Mouse (Mus musculus) embryonic facial prominence, embryonic 14.5 days (tissue): ENCODE data around the gene Gabbr1. TPM values are rescaled to one million over a fixed set of nuclear protein-coding genes. Genes with fewer than 3 reads are reported as not detected.
A peak's percentile ranks its signal among the peaks of the same experiment; 100 is the strongest.

Experiments used
- ATAC-seq: fragments of 200-750 bp; cut with Nextera tagmentation; 2 replicates; pipeline ENCODE4 v1.8.0; 2017; ENCODE audit warnings: low read depth, moderate number of reproducible peaks, moderate TSS enrichment
- DNase-seq: peaks from one replicate; pipeline ENCODE4 v3.0.0-alpha.2; 2015; ENCODE audit warnings: low spot score
- H3K27ac ChIP-seq: fragments of 300-500 bp; sonication (generic); replicated peaks from 2 replicates; pipeline ENCODE4 v1.5.1; 2014; ENCODE audit warnings: low read depth, mild to moderate bottlenecking, low read length, moderate library complexity
- H3K27me3 ChIP-seq: fragments of 300-500 bp; sonication (generic); replicated peaks from 2 replicates; pipeline ENCODE4 v1.6.1; 2014; ENCODE audit warnings: low read length; ENCODE audit not compliant: control insufficient read depth, insufficient read depth
- H3K36me3 ChIP-seq: fragments of 300-500 bp; sonication (generic); 2 replicates; pipeline ENCODE4 v1.6.1; 2014; ENCODE audit warnings: low read length, mixed read lengths; ENCODE audit not compliant: control insufficient read depth, insufficient read depth
- H3K4me1 ChIP-seq: fragments of 300-500 bp; sonication (generic); 2 replicates; pipeline ENCODE4 v1.6.1; 2014; ENCODE audit warnings: antibody characterized with exemption, low read length; ENCODE audit not compliant: control insufficient read depth, insufficient read depth
- H3K4me2 ChIP-seq: fragments of 300-500 bp; sonication (generic); 2 replicates; pipeline ENCODE4 v1.6.1; 2014; ENCODE audit warnings: low read depth, mild to moderate bottlenecking, low read length, moderate library complexity, mixed read lengths
- H3K4me3 ChIP-seq: fragments of 300-500 bp; sonication (generic); 2 replicates; pipeline ENCODE4 v1.5.1; 2014; ENCODE audit warnings: low read depth, mild to moderate bottlenecking, low read length
- H3K9ac ChIP-seq: fragments of 300-500 bp; sonication (generic); 2 replicates; pipeline ENCODE4 v1.6.1; 2014; ENCODE audit warnings: low read depth, mild to moderate bottlenecking, low read length, moderate library complexity, mixed read lengths
- H3K9me3 ChIP-seq: fragments of 300-500 bp; sonication (generic); 2 replicates; pipeline ENCODE4 v1.6.1; 2016; ENCODE audit warnings: low read length; ENCODE audit not compliant: control insufficient read depth
- WGBS: fragments of 180-500 bp; shearing (Covaris S2); extraction: QIAGEN DNeasy Blood & Tissue Kit; methylation state at CpG from one replicate; pipeline ENCODE4 v1.1.7; 2014; 5-methylcytosine and 5-hydroxymethylcytosine counted together
- polyA plus RNA-seq: library from polyadenylated mRNA; unstranded; fragments of >200 nt; fragmentation: Nextera tagmentation; extraction: Ambion mirVana; gene quantifications from 2 replicates; pipeline ENCODE4 v1.2.1, GENCODE M21; 2014

Gene Gabbr1
- 8.4 and 10.2 TPM in 2 replicates for polyA plus RNA-seq

DNA sequence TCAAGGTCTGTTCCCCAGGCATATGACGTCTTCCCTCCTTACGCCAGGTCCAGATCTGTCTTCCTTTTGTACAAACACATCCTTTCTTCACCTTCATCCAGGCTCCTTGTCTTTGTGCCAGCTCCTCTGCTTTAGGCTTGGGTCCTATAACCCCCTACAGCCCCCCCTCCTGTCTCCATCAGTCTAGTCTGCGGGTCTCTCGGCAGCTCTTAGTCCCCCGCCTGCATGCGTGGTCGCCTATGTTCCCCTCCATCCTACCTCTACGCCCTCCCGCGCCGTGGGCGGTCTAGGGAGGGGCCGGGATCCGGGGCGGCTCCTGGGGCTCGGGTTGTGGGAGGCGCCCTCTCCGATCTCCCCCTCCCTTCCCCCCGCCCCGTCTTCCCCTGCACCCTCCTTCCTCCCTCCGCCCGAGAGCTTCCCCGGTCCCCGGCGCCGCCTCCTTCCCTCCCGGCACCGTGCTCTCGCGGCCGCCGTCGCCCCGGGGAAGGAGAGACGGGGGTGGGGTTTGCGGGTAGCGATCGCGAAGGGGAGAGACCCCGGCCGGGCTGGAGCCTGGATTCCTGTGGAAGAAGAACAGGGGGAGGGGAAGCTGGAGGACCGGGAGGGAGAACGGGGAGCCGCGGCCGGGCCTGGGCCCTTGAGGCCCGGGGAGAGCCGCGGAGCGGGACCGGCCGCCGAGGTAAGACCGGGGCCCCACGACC, at the start of gene Gabbr1:
TSS of gene Gabbr1 (plus strand) at position 356 of the 701 bp plus-strand sequence.
- Histone ChIP-seq H3K4me3 (peak within 1 kb of the TSS; percentile 72), H3K27me3 (no peaks in the 10 kb centered on the region; the same call in 1 of the 2 replicates), H3K9ac (peak within 1 kb of the TSS; percentile 90), H3K9me3 (no peaks in the 10 kb centered on the region), H3K27ac (peak within 1 kb of the TSS; percentile 86), H3K4me1 (peaks cover 21% of the 10 kb centered on the region), H3K4me2 (peak within 1 kb of the TSS; percentile 88), H3K36me3 (no peaks in the 10 kb centered on the region)
- under 1% methylated on average over 36 of the region's 55 CpGs for WGBS
- DNase-seq = peak; percentile 94
- peak; percentile 87 for ATAC-seq

GRCm38 (mm10) chr17:36997033-36997735, 48.6 kb upstream of the Gabbr1 start:
- 25% methylated on average over 7 of the region's 7 CpGs for WGBS
- Histone ChIP-seq H3K27ac (no peak overlapping the region), H3K36me3 (no peaks in the 10 kb centered on the region), H3K4me2 (no peak overlapping the region), H3K4me3 (no peak overlapping the region), H3K4me1 (no peaks in the 10 kb centered on the region), H3K9me3 (no peaks in the 10 kb centered on the region), H3K27me3 (no peaks in the 10 kb centered on the region), H3K9ac (no peak overlapping the region)
- peak; percentile 84 for DNase-seq
- peak; percentile 60 for ATAC-seq

- ATAC-seq (no peak), DNase-seq (no peak)
- Histone ChIP-seq H3K27ac (no peak overlapping the region), H3K4me2 (no peak overlapping the region), H3K4me3 (no peak overlapping the region), H3K9me3 (no peaks in the 10 kb centered on the region), H3K36me3 (no peaks in the 10 kb centered on the region), H3K4me1 (no peaks in the 10 kb centered on the region), H3K9ac (no peak overlapping the region), H3K27me3 (no peaks in the 10 kb centered on the region)
- 71% methylated on average over 2 of the region's 2 CpGs for WGBS
Measured at GRCm38 (mm10) chr17:36998477-36998876, 47.3 kb upstream of the Gabbr1 start.

- DNase-seq (no peak), ATAC-seq (no peak)
- H3K27ac ChIP-seq = no peak within 1 kb of the TSS
- no peaks in the 10 kb centered on the region for H3K4me1 ChIP-seq
- peaks cover 9% of the 10 kb centered on the region; the same call in 1 of the 2 replicates for H3K36me3 ChIP-seq
- no peaks in the 10 kb centered on the region for H3K9me3 ChIP-seq
- peak within 1 kb of the TSS; percentile 78 for H3K4me2 ChIP-seq
- H3K9ac ChIP-seq = peak within 1 kb of the TSS; percentile 98; the same call in 1 of the 2 replicates
- H3K4me3 ChIP-seq = peak within 1 kb of the TSS; percentile 79
- H3K27me3 ChIP-seq = no peaks in the 10 kb centered on the region
- 97% methylated on average over 7 of the region's 7 CpGs for WGBS
Measured at GRCm38 (mm10) chr17:37000863-37001262, 44.9 kb upstream of the Gabbr1 start, which contains the start of gene Zfp57. TSS of gene Zfp57 (plus strand) at chr17:37001163.

DNA sequence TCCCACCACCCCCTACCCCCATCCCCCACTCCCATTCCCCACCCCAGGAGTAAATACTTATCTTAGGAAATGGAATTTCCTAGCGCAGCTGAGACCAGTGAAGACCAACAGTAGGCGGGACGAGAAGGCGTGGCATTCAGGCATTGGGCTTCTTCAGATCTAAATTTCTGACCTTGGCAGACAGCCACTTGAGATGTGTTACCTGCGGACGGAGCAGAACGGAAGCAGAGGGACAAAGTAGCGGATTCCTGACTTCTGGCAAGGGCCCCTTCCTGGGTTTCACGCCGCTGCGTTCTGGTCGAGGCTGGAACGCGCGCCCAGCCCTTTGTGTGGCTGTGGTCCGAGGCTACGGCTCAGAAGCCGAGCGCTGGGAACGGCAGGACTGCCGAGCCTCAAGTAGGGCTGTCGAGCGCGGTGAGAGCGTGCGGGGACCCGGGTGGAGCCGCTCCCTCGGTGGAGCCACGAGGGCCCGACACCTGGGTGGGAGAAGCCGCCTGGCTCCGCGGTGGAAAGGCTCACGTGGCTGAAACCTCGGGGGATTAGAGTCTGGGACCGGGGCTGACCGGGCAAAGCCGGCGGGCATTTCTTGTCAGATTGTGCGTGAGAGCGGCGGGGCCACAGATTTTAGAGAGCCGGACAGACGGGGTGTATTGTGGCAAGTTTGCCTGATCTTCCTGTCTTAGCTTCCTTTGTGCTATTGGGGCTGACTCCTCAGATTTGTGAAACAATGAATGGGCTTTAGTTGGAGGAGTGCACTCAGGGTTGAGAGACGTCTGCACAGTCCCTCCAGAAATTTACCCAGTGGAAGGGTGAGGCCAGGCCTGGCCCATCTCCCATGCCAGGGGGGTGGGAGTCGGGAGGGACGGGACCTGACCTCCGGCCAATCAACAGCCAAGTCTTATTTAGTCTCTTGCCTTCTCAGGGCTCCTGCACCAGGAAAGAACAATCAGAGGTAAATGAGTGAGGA, 43.1 kb upstream of the Gabbr1 start:
- H3K36me3 ChIP-seq = peaks cover 27% of the 10 kb centered on the region
- peak; percentile 95 for DNase-seq
- H3K4me2 ChIP-seq = peak overlapping the region; percentile 78
- H3K4me1 ChIP-seq = no peaks in the 10 kb centered on the region
- peak; percentile 94 for ATAC-seq
- H3K27ac ChIP-seq = peak overlapping the region; percentile 93
- H3K27me3 ChIP-seq = no peaks in the 10 kb centered on the region
- WGBS = under 1% methylated on average over 46 of the region's 49 CpGs
- H3K9me3 ChIP-seq = no peaks in the 10 kb centered on the region
- H3K9ac ChIP-seq = peak overlapping the region; percentile 98
- H3K4me3 ChIP-seq = peak overlapping the region; percentile 79

DNA sequence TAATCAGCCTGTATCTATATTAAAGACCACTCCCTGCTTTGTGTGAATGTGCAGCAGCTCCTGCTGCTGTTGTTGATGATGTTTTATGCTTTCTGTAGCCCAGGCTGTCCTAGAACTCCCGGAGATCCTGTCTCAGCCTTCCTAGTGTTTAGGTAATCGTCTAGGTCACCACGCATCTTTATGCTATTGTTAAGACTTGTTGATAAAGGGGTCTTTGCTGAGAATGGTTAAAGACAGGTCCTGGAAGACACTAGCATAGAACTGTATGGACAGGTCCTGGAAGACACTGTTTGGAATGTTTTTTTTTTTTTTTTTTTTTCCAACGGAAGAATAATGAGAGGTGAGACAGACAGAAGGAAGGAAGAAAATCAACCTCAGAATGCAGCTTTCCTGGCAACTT, 42.4 kb upstream of the Gabbr1 start:
- Histone ChIP-seq H3K27me3 (no peaks in the 10 kb centered on the region), H3K4me2 (peak overlapping the region; percentile 78), H3K4me1 (no peaks in the 10 kb centered on the region), H3K36me3 (peaks cover 34% of the 10 kb centered on the region), H3K9me3 (no peaks in the 10 kb centered on the region), H3K27ac (0 out of 2 replicates have a peak overlapping the region, but pooled peaks have one; percentile 93), H3K4me3 (peak overlapping the region; percentile 79), H3K9ac (peak overlapping the region; percentile 98)
- DNase-seq (no peak), ATAC-seq (no peak)
- WGBS = 41% methylated on average over 4 of the region's 4 CpGs

DNA sequence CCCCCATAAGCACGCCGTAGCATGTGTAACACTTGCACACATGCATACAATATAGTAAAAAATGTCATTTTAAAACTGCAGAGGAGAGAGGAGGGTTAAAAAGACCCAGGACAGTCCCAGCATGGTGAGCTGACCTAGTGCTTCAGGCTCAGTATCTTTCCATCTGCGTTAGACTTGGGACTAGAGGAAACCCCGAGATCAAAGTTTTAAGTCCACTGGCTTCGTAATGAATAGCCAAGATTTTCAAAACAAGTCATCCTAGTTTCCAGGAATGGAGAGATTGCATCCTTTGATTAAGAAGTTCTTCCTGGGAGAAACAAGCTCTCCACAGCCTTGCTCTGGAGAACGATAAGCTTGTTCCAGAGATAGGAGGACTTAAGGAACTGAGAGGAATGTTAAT, 37.6 kb upstream of the Gabbr1 start:
- no peak overlapping the region for H3K4me2 ChIP-seq
- no peaks in the 10 kb centered on the region for H3K27me3 ChIP-seq
- H3K27ac ChIP-seq = no peak overlapping the region
- no peak overlapping the region for H3K4me3 ChIP-seq
- DNase-seq = no peak
- H3K9me3 ChIP-seq = no peaks in the 10 kb centered on the region
- H3K36me3 ChIP-seq = peaks cover 61% of the 10 kb centered on the region
- ATAC-seq = no peak
- no peaks in the 10 kb centered on the region for H3K4me1 ChIP-seq
- 85% methylated on average over 6 of the region's 6 CpGs for WGBS
- H3K9ac ChIP-seq = no peak overlapping the region

DNA sequence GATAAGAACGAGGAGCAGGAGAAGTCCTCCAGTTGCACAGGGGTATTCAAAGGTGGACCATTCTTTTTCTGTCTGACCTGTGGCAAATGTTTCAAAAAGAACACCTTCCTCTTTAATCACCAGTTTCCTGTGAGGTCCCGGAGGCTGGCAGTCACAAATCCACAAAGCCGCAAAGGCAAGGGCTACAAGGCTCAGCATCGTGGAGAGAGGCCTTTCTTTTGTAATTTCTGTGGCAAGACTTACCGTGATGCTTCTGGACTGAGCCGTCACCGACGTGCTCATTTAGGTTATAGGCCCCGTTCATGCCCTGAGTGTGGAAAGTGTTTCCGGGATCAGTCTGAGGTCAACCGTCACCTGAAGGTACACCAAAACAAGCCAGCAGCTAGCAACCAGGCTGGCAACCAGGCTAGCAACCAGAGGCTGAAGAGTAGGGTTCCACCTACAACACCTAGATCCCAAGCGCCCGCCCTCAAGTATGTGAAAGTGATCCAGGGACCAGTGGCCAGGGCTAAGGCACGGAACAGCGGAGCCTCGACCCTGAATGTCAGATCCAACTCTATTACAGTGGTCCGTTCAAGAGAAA, 36.2 kb upstream of the Gabbr1 start:
- DNase-seq (no peak), ATAC-seq (no peak)
- 93% methylated on average over 17 of the region's 17 CpGs for WGBS
- Histone ChIP-seq H3K9ac (no peak overlapping the region), H3K27ac (no peak overlapping the region), H3K4me2 (no peak overlapping the region), H3K27me3 (no peaks in the 10 kb centered on the region), H3K4me1 (no peaks in the 10 kb centered on the region), H3K4me3 (no peak overlapping the region), H3K36me3 (peaks cover 55% of the 10 kb centered on the region), H3K9me3 (no peaks in the 10 kb centered on the region)
